Mouse (Mus musculus): ENCODE data around the gene Ddx19a. TPM values are rescaled to one million over a fixed set of nuclear protein-coding genes. Genes with fewer than 3 reads are reported as not detected.
"Not testable (repeated sequence)": the region's sequence is repeated elsewhere in the genome, so short reads cannot be mapped to it uniquely, and the experiment has no call there.

The Ddx19a gene
- polyA plus RNA-seq, 1 experiment from 2014 or later, result 15.7 TPM

- 64% methylated on average over 12 of the region's 12 CpGs for WGBS
These were observed 66.2 kb downstream of the Ddx19a start for GRCm38 (mm10) chr8:110931176-110931939.

DNA sequence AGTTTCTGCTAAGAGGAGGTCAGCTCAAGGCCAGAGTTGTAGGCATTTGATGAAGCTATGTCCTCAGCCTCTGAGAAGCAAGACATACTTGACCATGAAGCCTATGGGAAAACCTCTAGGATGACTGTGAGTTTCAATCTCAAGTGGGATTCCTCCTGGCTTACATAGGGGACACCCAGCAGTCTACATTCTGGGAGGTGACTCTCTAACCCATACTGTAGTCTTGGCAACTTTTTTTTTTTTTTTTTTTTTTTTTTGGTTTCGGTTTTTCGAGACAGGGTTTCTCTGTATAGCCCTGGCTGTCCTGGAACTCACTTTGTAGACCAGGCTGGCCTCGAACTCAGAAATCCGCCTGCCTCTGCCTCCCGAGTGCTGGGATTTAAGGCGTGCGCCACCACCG, 67.9 kb downstream of the Ddx19a start:
- not testable (repeated sequence) for H3K27me3 ChIP-seq; ATAC-seq (ENCODE audit: insufficient number of reproducible peaks, low FRiP score, low TSS enrichment, low read depth); H3K27ac ChIP-seq (replicated peaks); H3K4me3 ChIP-seq (replicated peaks); H3K9ac ChIP-seq; H3K9me3 ChIP-seq (replicated peaks); H3K4me2 ChIP-seq (replicated peaks)
- Histone ChIP-seq H3K4me1 (peaks cover 28% of the 10 kb centered on the region; the same call in 1 of the 2 replicates), H3K36me3 (peaks cover 11% of the 10 kb centered on the region; the same call in 1 of the 2 replicates)
- WGBS, result 94% methylated on average over 8 of the region's 8 CpGs

More at GRCm38 (mm10) chr8:110931176-110931939, 66.2 kb downstream of the Ddx19a start:
- no peaks in the 10 kb centered on the region for H3K9me3 ChIP-seq (replicated peaks)
- H3K4me1 ChIP-seq, result peaks cover 30% of the 10 kb centered on the region; the same call in 1 of the 2 replicates
- H3K4me2 ChIP-seq (replicated peaks), result no peak overlapping the region
- H3K4me3 ChIP-seq (replicated peaks), result no peak overlapping the region
- H3K27ac ChIP-seq (replicated peaks), result no peak overlapping the region
- H3K27me3 ChIP-seq, result no peaks in the 10 kb centered on the region
- ATAC-seq (ENCODE audit: insufficient number of reproducible peaks, low FRiP score, low TSS enrichment, low read depth), result no peak
- H3K36me3 ChIP-seq, result peaks cover 11% of the 10 kb centered on the region; the same call in 1 of the 2 replicates
- H3K9ac ChIP-seq, result no peak overlapping the region

GRCm38 (mm10) chr8:110929066-110929465, 68.5 kb downstream of the Ddx19a start:
- WGBS, result 63% methylated on average over 5 of the region's 5 CpGs
- Histone ChIP-seq H3K9ac (no peak overlapping the region), H3K27me3 (no peaks in the 10 kb centered on the region), H3K4me2 (replicated peaks) (no peak overlapping the region), H3K4me3 (replicated peaks) (no peak overlapping the region), H3K27ac (replicated peaks) (no peak overlapping the region), H3K4me1 (peaks cover 28% of the 10 kb centered on the region; the same call in 1 of the 2 replicates), H3K9me3 (replicated peaks) (no peaks in the 10 kb centered on the region), H3K36me3 (0 out of 2 replicates have a peak, but pooled peaks cover 8% of the 10 kb centered on the region)
- ATAC-seq (ENCODE audit: insufficient number of reproducible peaks, low FRiP score, low TSS enrichment, low read depth), result no peak

DNA sequence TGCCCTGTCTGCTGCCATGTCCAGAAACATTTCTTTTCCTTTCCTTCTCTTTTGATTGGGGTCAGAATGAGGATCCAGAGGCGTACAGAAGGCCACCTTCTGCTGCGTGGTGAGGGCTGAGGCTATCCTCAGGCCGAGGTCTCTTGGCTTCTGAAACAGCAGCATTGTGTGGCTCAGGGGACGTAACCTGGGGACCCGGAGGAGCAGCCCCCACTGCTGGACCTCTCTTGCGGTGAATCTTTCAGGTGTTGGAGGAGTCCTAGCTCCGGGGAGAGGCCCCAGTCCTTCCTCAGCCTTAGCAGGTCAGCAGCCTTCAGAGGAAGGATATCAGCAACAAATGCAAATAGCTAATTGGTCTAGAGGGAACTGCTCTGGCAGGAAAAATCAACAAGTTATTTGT, 69.2 kb downstream of the Ddx19a start:
- 73% methylated on average over 7 of the region's 7 CpGs for WGBS
- Histone ChIP-seq H3K4me1 (peaks cover 28% of the 10 kb centered on the region; the same call in 1 of the 2 replicates), H3K9me3 (replicated peaks) (no peaks in the 10 kb centered on the region), H3K9ac (no peak overlapping the region), H3K4me3 (replicated peaks) (no peak overlapping the region), H3K27me3 (no peaks in the 10 kb centered on the region), H3K4me2 (replicated peaks) (no peak overlapping the region), H3K36me3 (0 out of 2 replicates have a peak, but pooled peaks cover 8% of the 10 kb centered on the region), H3K27ac (replicated peaks) (peak overlapping the region; percentile 7; the same call in 1 of the 2 replicates)
- ATAC-seq (ENCODE audit: insufficient number of reproducible peaks, low FRiP score, low TSS enrichment, low read depth), result no peak

- ATAC-seq (ENCODE audit: insufficient number of reproducible peaks, low FRiP score, low TSS enrichment, low read depth), result no peak
- H3K27ac ChIP-seq (replicated peaks), result no peak overlapping the region
- no peak overlapping the region for H3K4me2 ChIP-seq (replicated peaks)
- WGBS, result 45% methylated on average over 5 of the region's 5 CpGs
- no peak overlapping the region for H3K9ac ChIP-seq
- no peaks in the 10 kb centered on the region for H3K27me3 ChIP-seq
- no peak overlapping the region for H3K4me3 ChIP-seq (replicated peaks)
- 0 out of 2 replicates have a peak, but pooled peaks cover 12% of the 10 kb centered on the region for H3K36me3 ChIP-seq
- H3K9me3 ChIP-seq (replicated peaks), result no peaks in the 10 kb centered on the region
- peaks cover 33% of the 10 kb centered on the region for H3K4me1 ChIP-seq
These were observed 70.9 kb downstream of the Ddx19a start for GRCm38 (mm10) chr8:110926690-110927089.

GRCm38 (mm10) chr8:110925691-110926140, 71.9 kb downstream of the Ddx19a start:
- no peaks in the 10 kb centered on the region for H3K9me3 ChIP-seq (replicated peaks)
- H3K27ac ChIP-seq (replicated peaks), result no peak overlapping the region
- WGBS, result 79% methylated on average over 8 of the region's 8 CpGs
- no peaks in the 10 kb centered on the region for H3K27me3 ChIP-seq
- peaks cover 38% of the 10 kb centered on the region for H3K4me1 ChIP-seq
- no peak overlapping the region for H3K4me2 ChIP-seq (replicated peaks)
- no peak overlapping the region for H3K4me3 ChIP-seq (replicated peaks)
- no peak overlapping the region for H3K9ac ChIP-seq
- no peak for ATAC-seq (ENCODE audit: insufficient number of reproducible peaks, low FRiP score, low TSS enrichment, low read depth)
- H3K36me3 ChIP-seq, result 0 out of 2 replicates have a peak, but pooled peaks cover 8% of the 10 kb centered on the region

Small RNA genes lying within 50 kb of the gene (microRNA-seq; reads per million reads assigned to microRNA genes)
- gene Gm24103 (ENCODE audit: borderline number of aligned reads) (not detected), gene Mir3473d (ENCODE audit: borderline number of aligned reads) (not detected)

Other genes starting within 250 kb of the Ddx19a start
- 4.9 and 5.3 TPM in 2 replicates for gene Il34, start 191.9 kb downstream of the Ddx19a start, polyA plus RNA-seq (2015; fragmentation: Nextera tagmentation; extraction: Ambion mirVana)
- gene Cog4, start 151.2 kb downstream of the Ddx19a start, polyA plus RNA-seq (2015; fragmentation: Nextera tagmentation; extraction: Ambion mirVana), result 76.1 and 79.9 TPM in 2 replicates
- 128 and 130 TPM in 2 replicates for gene Sf3b3, start 151.0 kb downstream of the Ddx19a start, polyA plus RNA-seq (2015; fragmentation: Nextera tagmentation; extraction: Ambion mirVana)
- 11.2 and 11.7 TPM in 2 replicates for gene Fuk, start 95.3 kb downstream of the Ddx19a start, polyA plus RNA-seq (2015; fragmentation: Nextera tagmentation; extraction: Ambion mirVana)
- 32.6 and 34.8 TPM in 2 replicates for gene St3gal2, start 77.9 kb downstream of the Ddx19a start, polyA plus RNA-seq (2015; fragmentation: Nextera tagmentation; extraction: Ambion mirVana)
- gene Ddx19b, start 34.0 kb upstream of the Ddx19a start, polyA plus RNA-seq (2015; fragmentation: Nextera tagmentation; extraction: Ambion mirVana), result 5.3 and 6.0 TPM in 2 replicates
- gene Aars, start 35.3 kb upstream of the Ddx19a start, polyA plus RNA-seq (2015; fragmentation: Nextera tagmentation; extraction: Ambion mirVana), result 46.8 and 58.1 TPM in 2 replicates
- 16.4 and 17.3 TPM in 2 replicates for gene Exosc6, start 58.5 kb upstream of the Ddx19a start, polyA plus RNA-seq (2015; fragmentation: Nextera tagmentation; extraction: Ambion mirVana)
- 0.09 TPM in 1 of 2 replicates, not detected in the other for gene Clec18a, start 94.6 kb upstream of the Ddx19a start, polyA plus RNA-seq (2015; fragmentation: Nextera tagmentation; extraction: Ambion mirVana)
- gene Pdpr, start 96.8 kb upstream of the Ddx19a start, polyA plus RNA-seq (2015; fragmentation: Nextera tagmentation; extraction: Ambion mirVana), result 8.9 and 9.7 TPM in 2 replicates